Mouse (Mus musculus) embryo, embryonic 10.5 days (tissue): ENCODE measurements around the gene Slc38a5.
A peak's percentile ranks its signal among the peaks of the same experiment; 100 is the strongest.

Experiments used
- DNase-seq: peaks from one replicate; pipeline ENCODE4 v3.0.0-alpha.2; 2015; ENCODE audit warnings: low spot score

The Slc38a5 gene

GRCm38 (mm10) chrX:8314905-8315304 lies 44.0 kb downstream of the Slc38a5 start:
- peak; percentile 29 for DNase-seq

DNA sequence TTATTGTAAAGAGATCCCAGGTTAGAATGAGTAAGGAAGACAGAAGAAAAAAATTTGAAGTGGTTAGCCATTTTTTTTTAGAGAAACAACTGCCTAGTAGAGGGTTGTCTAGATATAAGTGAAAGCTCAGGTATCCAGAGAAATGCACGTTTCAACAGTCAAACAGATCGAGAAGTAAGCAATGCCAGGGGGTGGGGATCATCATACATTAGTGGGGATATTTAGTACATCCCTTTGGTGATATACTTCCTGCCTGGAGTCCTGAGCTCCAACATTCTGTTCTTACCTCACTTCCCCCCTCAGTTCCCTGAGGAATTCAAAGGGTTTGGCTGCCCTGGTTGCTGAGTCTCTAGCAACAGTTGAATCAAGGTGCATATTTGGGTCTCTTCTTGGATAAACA lies 56.2 kb downstream of the Slc38a5 start, which contains the start of gene Ssxb10:
Ssxb10 (plus strand) TSS at position 301 of the 400 bp plus-strand sequence.
- DNase-seq: no peak
